Mouse (Mus musculus) thymus, adult 18-20 months (tissue): Measurements from ENCODE around the gene Rfc5.

ENCODE experiments used
- DNase-seq, 2 experiments: peaks; one replicate each; pipeline ENCODE4 v3.0.0; 2022; ENCODE audit warnings: mixed read lengths in 2 of 2

Gene Rfc5

GRCm38 (mm10) chr5:117374372-117375049, 14.3 kb downstream of the Rfc5 start:
- DNase-seq: no peak

GRCm38 (mm10) chr5:117373418-117373817, 15.4 kb downstream of the Rfc5 start:
- no peak for DNase-seq

- DNase-seq: no peak
Measured at GRCm38 (mm10) chr5:117370592-117370991, 18.3 kb downstream of the Rfc5 start.

GRCm38 (mm10) chr5:117367206-117367605, 21.6 kb downstream of the Rfc5 start:
- no peak for DNase-seq

- no peak for DNase-seq
Measured at GRCm38 (mm10) chr5:117365904-117366561, 22.8 kb downstream of the Rfc5 start.

- DNase-seq: no peak
Measured at GRCm38 (mm10) chr5:117364821-117365220, 24.0 kb downstream of the Rfc5 start.

GRCm38 (mm10) chr5:117363066-117363782, 25.6 kb downstream of the Rfc5 start:
- no peak for DNase-seq

GRCm38 (mm10) chr5:117361590-117361989, 27.3 kb downstream of the Rfc5 start:
- DNase-seq: no peak

GRCm38 (mm10) chr5:117360631-117361541, 28.0 kb downstream of the Rfc5 start:
- DNase-seq: no peak

- DNase-seq: no peak
Measured at GRCm38 (mm10) chr5:117360228-117360515, 28.7 kb downstream of the Rfc5 start.

GRCm38 (mm10) chr5:117359497-117360227, 29.2 kb downstream of the Rfc5 start:
- no peak for DNase-seq

GRCm38 (mm10) chr5:117358725-117359124, 30.1 kb downstream of the Rfc5 start:
- peak; percentile 63 to 70 for DNase-seq

- no peak for DNase-seq
Measured at GRCm38 (mm10) chr5:117358248-117358630, 30.6 kb downstream of the Rfc5 start.

- DNase-seq: peak; percentile 42 to 48
Measured at GRCm38 (mm10) chr5:117357478-117358247, 31.2 kb downstream of the Rfc5 start.

- peak; percentile 78 to 80 for DNase-seq
Measured at GRCm38 (mm10) chr5:117357129-117357477, 31.7 kb downstream of the Rfc5 start, which contains the start of gene Wsb2. Gene Wsb2 (plus strand): TSS chr5:117357304.

- peak; percentile 22 to 44 for DNase-seq
Measured at GRCm38 (mm10) chr5:117356365-117357128, 32.3 kb downstream of the Rfc5 start.

GRCm38 (mm10) chr5:117355648-117356303, 33.1 kb downstream of the Rfc5 start:
- DNase-seq: no peak

GRCm38 (mm10) chr5:117354121-117354520, 34.7 kb downstream of the Rfc5 start:
- no peak for DNase-seq

GRCm38 (mm10) chr5:117348279-117348678, 40.6 kb downstream of the Rfc5 start:
- no peak for DNase-seq

GRCm38 (mm10) chr5:117347838-117348237, 41.0 kb downstream of the Rfc5 start:
- DNase-seq: no peak
